Mouse (Mus musculus) midbrain, embryonic 12.5 days (tissue): ENCODE data around the gene Vrk1. TPM values are rescaled to one million over a fixed set of nuclear protein-coding genes. Genes with fewer than 3 reads are reported as not detected.

ENCODE experiments used
- ATAC-seq: fragments of 200-750 bp; cut with Nextera tagmentation; 2 replicates; pipeline ENCODE4 v1.8.0; 2017; ENCODE audit warnings: low read depth, moderate TSS enrichment, moderate library complexity; ENCODE audit not compliant: low FRiP score
- H3K27ac ChIP-seq: fragments of 300-500 bp; sonication (generic); replicated peaks from 2 replicates; pipeline ENCODE4 v1.5.1; 2016; ENCODE audit warnings: mild to moderate bottlenecking
- H3K27me3 ChIP-seq: fragments of 300-500 bp; sonication (generic); 2 replicates; pipeline ENCODE4 v1.6.1; 2016; ENCODE audit warnings: mild to moderate bottlenecking
- H3K36me3 ChIP-seq: fragments of 300-500 bp; sonication (generic); 2 replicates; pipeline ENCODE4 v1.6.1; 2016
- H3K4me1 ChIP-seq: fragments of 300-500 bp; sonication (generic); 2 replicates; pipeline ENCODE4 v1.6.1; 2016
- H3K4me2 ChIP-seq: fragments of 300-500 bp; sonication (generic); replicated peaks from 2 replicates; pipeline ENCODE4 v1.6.1; 2016; ENCODE audit warnings: mild to moderate bottlenecking, moderate library complexity
- H3K4me3 ChIP-seq: fragments of 300-500 bp; sonication (generic); 2 replicates; pipeline ENCODE4 v1.5.1; 2016; ENCODE audit warnings: mild to moderate bottlenecking
- H3K9ac ChIP-seq: fragments of 300-500 bp; sonication (generic); replicated peaks from 2 replicates; pipeline ENCODE4 v1.6.1; 2016; ENCODE audit warnings: mild to moderate bottlenecking, moderate library complexity
- H3K9me3 ChIP-seq: fragments of 300-500 bp; sonication (generic); 2 replicates; pipeline ENCODE4 v1.6.1; 2016; ENCODE audit warnings: mild to moderate bottlenecking
- WGBS: fragments of 180-500 bp; shearing (Covaris S2); methylation state at CpG from one replicate; pipeline ENCODE4 v1.1.7; 2016; 5-methylcytosine and 5-hydroxymethylcytosine counted together
- polyA plus RNA-seq: library from polyadenylated mRNA; unstranded; fragments of >200 nt; fragmentation: Nextera tagmentation; extraction: Ambion mirVana; gene quantifications from 2 replicates; pipeline ENCODE4 v1.2.1, GENCODE M21; 2016

Vrk1 gene
- polyA plus RNA-seq, 1 experiment from 2014 or later = 77.2 TPM

- ATAC-seq = peak; percentile 48
- H3K4me2 ChIP-seq = no peak overlapping the region
- H3K27me3 ChIP-seq = 0 out of 2 replicates have a peak, but pooled peaks cover under 1% of the 10 kb centered on the region
- H3K9me3 ChIP-seq = peaks cover 3% of the 10 kb centered on the region; the same call in 1 of the 2 replicates
- 44% methylated on average over 5 of the region's 5 CpGs for WGBS
- no peaks in the 10 kb centered on the region for H3K36me3 ChIP-seq
- no peak overlapping the region for H3K4me3 ChIP-seq
- peaks cover 15% of the 10 kb centered on the region for H3K4me1 ChIP-seq
- peak overlapping the region; percentile 72 for H3K27ac ChIP-seq
- no peak overlapping the region for H3K9ac ChIP-seq
Observed at GRCm38 (mm10) chr12:105974107-105974506, 35.9 kb upstream of the Vrk1 start.

GRCm38 (mm10) chr12:105981121-105981973, 28.7 kb upstream of the Vrk1 start:
- 0 out of 2 replicates have a peak, but pooled peaks cover 4% of the 10 kb centered on the region for H3K9me3 ChIP-seq
- no peak overlapping the region for H3K9ac ChIP-seq
- no peak overlapping the region for H3K4me3 ChIP-seq
- ATAC-seq = no peak
- WGBS = 39% methylated on average over 11 of the region's 16 CpGs
- H3K36me3 ChIP-seq = no peaks in the 10 kb centered on the region
- H3K4me1 ChIP-seq = no peaks in the 10 kb centered on the region
- H3K27ac ChIP-seq = no peak overlapping the region
- H3K27me3 ChIP-seq = no peaks in the 10 kb centered on the region
- H3K4me2 ChIP-seq = peak overlapping the region; percentile 5; the same call in 1 of the 2 replicates

- no peak overlapping the region for H3K9ac ChIP-seq
- no peaks in the 10 kb centered on the region for H3K27me3 ChIP-seq
- no peak overlapping the region for H3K27ac ChIP-seq
- no peak for ATAC-seq
- H3K9me3 ChIP-seq = 0 out of 2 replicates have a peak, but pooled peaks cover 4% of the 10 kb centered on the region
- no peaks in the 10 kb centered on the region for H3K36me3 ChIP-seq
- H3K4me2 ChIP-seq = peak overlapping the region; percentile 5; the same call in 1 of the 2 replicates
- WGBS = 84% methylated on average over 6 of the region's 7 CpGs
- no peaks in the 10 kb centered on the region for H3K4me1 ChIP-seq
- H3K4me3 ChIP-seq = no peak overlapping the region
Observed at GRCm38 (mm10) chr12:105981974-105982305, 28.1 kb upstream of the Vrk1 start.

- no peak overlapping the region for H3K4me3 ChIP-seq
- 84% methylated on average over 6 of the region's 6 CpGs for WGBS
Observed at GRCm38 (mm10) chr12:105982598-105982997, 27.4 kb upstream of the Vrk1 start.

GRCm38 (mm10) chr12:105983499-105983898, 26.5 kb upstream of the Vrk1 start:
- H3K4me2 ChIP-seq = no peak overlapping the region
- no peak for ATAC-seq
- H3K4me3 ChIP-seq = no peak overlapping the region
- no peaks in the 10 kb centered on the region for H3K36me3 ChIP-seq
- WGBS = 92% methylated on average over 9 of the region's 9 CpGs
- H3K4me1 ChIP-seq = no peaks in the 10 kb centered on the region
- H3K27me3 ChIP-seq = no peaks in the 10 kb centered on the region
- no peak overlapping the region for H3K9ac ChIP-seq
- H3K27ac ChIP-seq = no peak overlapping the region
- H3K9me3 ChIP-seq = 0 out of 2 replicates have a peak, but pooled peaks cover 4% of the 10 kb centered on the region

More at GRCm38 (mm10) chr12:105982598-105982997, 27.4 kb upstream of the Vrk1 start:
- H3K9ac ChIP-seq = no peak overlapping the region
- no peak for ATAC-seq
- no peaks in the 10 kb centered on the region for H3K27me3 ChIP-seq
- no peak overlapping the region for H3K27ac ChIP-seq
- 0 out of 2 replicates have a peak, but pooled peaks cover 4% of the 10 kb centered on the region for H3K9me3 ChIP-seq
- no peaks in the 10 kb centered on the region for H3K36me3 ChIP-seq
- H3K4me1 ChIP-seq = no peaks in the 10 kb centered on the region
- H3K4me2 ChIP-seq = no peak overlapping the region

GRCm38 (mm10) chr12:105988434-105988833, 21.6 kb upstream of the Vrk1 start:
- no peaks in the 10 kb centered on the region for H3K36me3 ChIP-seq
- H3K4me3 ChIP-seq = no peak overlapping the region
- H3K9me3 ChIP-seq = 0 out of 2 replicates have a peak, but pooled peaks cover 4% of the 10 kb centered on the region
- WGBS = 93% methylated on average over 4 of the region's 4 CpGs
- no peak overlapping the region for H3K4me2 ChIP-seq
- ATAC-seq = no peak
- no peak overlapping the region for H3K27ac ChIP-seq
- H3K9ac ChIP-seq = no peak overlapping the region
- H3K4me1 ChIP-seq = 0 out of 2 replicates have a peak, but pooled peaks cover 10% of the 10 kb centered on the region
- no peaks in the 10 kb centered on the region for H3K27me3 ChIP-seq

- Histone ChIP-seq H3K9me3 (no peaks in the 10 kb centered on the region), H3K4me2 (no peak overlapping the region), H3K4me3 (no peak overlapping the region), H3K9ac (no peak overlapping the region), H3K4me1 (0 out of 2 replicates have a peak, but pooled peaks cover 10% of the 10 kb centered on the region), H3K27ac (no peak overlapping the region), H3K36me3 (no peaks in the 10 kb centered on the region), H3K27me3 (no peaks in the 10 kb centered on the region)
- WGBS = 56% methylated on average over 5 of the region's 5 CpGs
- no peak for ATAC-seq
Observed at GRCm38 (mm10) chr12:105992756-105993155, 17.3 kb upstream of the Vrk1 start.

- Histone ChIP-seq H3K27ac (no peak overlapping the region), H3K9me3 (no peaks in the 10 kb centered on the region), H3K4me3 (no peak overlapping the region), H3K9ac (no peak overlapping the region), H3K4me2 (no peak overlapping the region), H3K27me3 (no peaks in the 10 kb centered on the region), H3K4me1 (0 out of 2 replicates have a peak, but pooled peaks cover 10% of the 10 kb centered on the region), H3K36me3 (no peaks in the 10 kb centered on the region)
- 73% methylated on average over 7 of the region's 7 CpGs for whole genome bisulfite sequencing
- ATAC-seq = no peak
Observed at GRCm38 (mm10) chr12:105993356-105993755, 16.7 kb upstream of the Vrk1 start.

- H3K4me1 ChIP-seq = 0 out of 2 replicates have a peak, but pooled peaks cover 10% of the 10 kb centered on the region
- H3K9ac ChIP-seq = no peak overlapping the region
- no peaks in the 10 kb centered on the region for H3K27me3 ChIP-seq
- no peak overlapping the region for H3K4me2 ChIP-seq
- H3K27ac ChIP-seq = no peak overlapping the region
- H3K4me3 ChIP-seq = no peak overlapping the region
- ATAC-seq = no peak
- H3K9me3 ChIP-seq = no peaks in the 10 kb centered on the region
- 54% methylated on average over 4 of the region's 4 CpGs for WGBS
- no peaks in the 10 kb centered on the region for H3K36me3 ChIP-seq
Observed at GRCm38 (mm10) chr12:105995940-105996339, 14.1 kb upstream of the Vrk1 start.

- 91% methylated on average over 19 of the region's 19 CpGs for WGBS
- 0 out of 2 replicates have a peak, but pooled peaks cover 10% of the 10 kb centered on the region for H3K4me1 ChIP-seq
- no peak overlapping the region for H3K27ac ChIP-seq
- no peak overlapping the region for H3K4me2 ChIP-seq
- no peaks in the 10 kb centered on the region for H3K27me3 ChIP-seq
- H3K4me3 ChIP-seq = no peak overlapping the region
- H3K9me3 ChIP-seq = no peaks in the 10 kb centered on the region
- no peak for ATAC-seq
- H3K9ac ChIP-seq = no peak overlapping the region
- H3K36me3 ChIP-seq = no peaks in the 10 kb centered on the region
Observed at GRCm38 (mm10) chr12:105997028-105997786, 12.8 kb upstream of the Vrk1 start.

- Histone ChIP-seq H3K9ac (no peak overlapping the region), H3K27me3 (no peaks in the 10 kb centered on the region), H3K27ac (no peak overlapping the region), H3K36me3 (no peaks in the 10 kb centered on the region), H3K4me1 (no peaks in the 10 kb centered on the region), H3K4me2 (no peak overlapping the region), H3K4me3 (no peak overlapping the region), H3K9me3 (no peaks in the 10 kb centered on the region)
- 75% methylated on average over 8 of the region's 8 CpGs for WGBS
- ATAC-seq = no peak
Observed at GRCm38 (mm10) chr12:106001775-106002174, 8.3 kb upstream of the Vrk1 start.

- 86% methylated on average over 6 of the region's 6 CpGs for WGBS
- H3K4me1 ChIP-seq = no peaks in the 10 kb centered on the region
- H3K27ac ChIP-seq = no peak overlapping the region
- H3K27me3 ChIP-seq = no peaks in the 10 kb centered on the region
- no peak overlapping the region for H3K4me2 ChIP-seq
- ATAC-seq = no peak
- no peak overlapping the region for H3K4me3 ChIP-seq
- no peaks in the 10 kb centered on the region for H3K9me3 ChIP-seq
- no peak overlapping the region for H3K9ac ChIP-seq
- H3K36me3 ChIP-seq = no peaks in the 10 kb centered on the region
Observed at GRCm38 (mm10) chr12:106004719-106005118, 5.3 kb upstream of the Vrk1 start.
